Mouse (Mus musculus): ENCODE data around the gene Rtbdn.

Rtbdn gene

DNA sequence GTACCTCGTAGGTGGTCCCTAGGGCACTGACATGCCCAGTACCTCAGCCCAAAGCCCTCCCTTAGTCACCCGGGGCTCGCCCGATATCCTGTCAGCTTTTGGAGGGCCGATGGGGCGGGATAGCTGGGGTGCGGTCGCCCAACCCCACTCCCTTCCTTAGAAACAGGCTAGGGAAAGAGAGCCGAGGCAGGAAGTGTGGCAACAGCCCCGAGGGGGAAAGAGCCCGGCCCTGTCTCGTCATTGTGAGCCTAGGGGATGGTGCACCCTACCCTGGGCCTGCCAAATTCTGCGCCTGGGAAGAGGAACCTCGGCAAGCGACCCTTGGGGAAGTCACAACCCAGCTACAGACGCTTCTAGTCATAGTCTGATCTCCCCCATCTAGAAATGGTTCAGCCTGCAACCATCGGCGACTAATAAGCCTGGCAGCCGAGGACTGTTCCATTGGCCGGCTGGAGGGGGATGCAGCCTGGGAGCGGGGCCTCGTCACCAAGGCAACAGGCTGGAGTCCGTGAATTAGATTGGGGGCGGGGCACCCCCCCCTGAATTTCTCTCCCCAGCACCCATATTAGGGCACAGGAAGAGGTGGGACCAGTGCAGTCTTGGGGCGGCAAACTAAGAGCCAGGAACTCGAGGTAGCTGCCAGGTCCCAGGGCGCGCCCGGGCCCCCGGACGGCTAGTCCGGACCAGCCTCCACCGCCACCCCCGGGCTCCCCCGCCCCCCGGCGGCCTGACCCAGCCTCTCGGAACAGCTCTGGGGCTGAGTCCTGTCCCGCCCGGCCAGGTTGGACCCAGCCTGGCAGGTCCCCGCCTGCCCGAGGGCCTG is 33.0 kb downstream of the Rtbdn start:
- DNase-seq (ENCODE audit: low spot score): peak; percentile 90

GRCm38 (mm10) chr8:84980622-84981358 is 34.0 kb downstream of the Rtbdn start:
- peak; percentile 81 for DNase-seq (ENCODE audit: low spot score)

DNA sequence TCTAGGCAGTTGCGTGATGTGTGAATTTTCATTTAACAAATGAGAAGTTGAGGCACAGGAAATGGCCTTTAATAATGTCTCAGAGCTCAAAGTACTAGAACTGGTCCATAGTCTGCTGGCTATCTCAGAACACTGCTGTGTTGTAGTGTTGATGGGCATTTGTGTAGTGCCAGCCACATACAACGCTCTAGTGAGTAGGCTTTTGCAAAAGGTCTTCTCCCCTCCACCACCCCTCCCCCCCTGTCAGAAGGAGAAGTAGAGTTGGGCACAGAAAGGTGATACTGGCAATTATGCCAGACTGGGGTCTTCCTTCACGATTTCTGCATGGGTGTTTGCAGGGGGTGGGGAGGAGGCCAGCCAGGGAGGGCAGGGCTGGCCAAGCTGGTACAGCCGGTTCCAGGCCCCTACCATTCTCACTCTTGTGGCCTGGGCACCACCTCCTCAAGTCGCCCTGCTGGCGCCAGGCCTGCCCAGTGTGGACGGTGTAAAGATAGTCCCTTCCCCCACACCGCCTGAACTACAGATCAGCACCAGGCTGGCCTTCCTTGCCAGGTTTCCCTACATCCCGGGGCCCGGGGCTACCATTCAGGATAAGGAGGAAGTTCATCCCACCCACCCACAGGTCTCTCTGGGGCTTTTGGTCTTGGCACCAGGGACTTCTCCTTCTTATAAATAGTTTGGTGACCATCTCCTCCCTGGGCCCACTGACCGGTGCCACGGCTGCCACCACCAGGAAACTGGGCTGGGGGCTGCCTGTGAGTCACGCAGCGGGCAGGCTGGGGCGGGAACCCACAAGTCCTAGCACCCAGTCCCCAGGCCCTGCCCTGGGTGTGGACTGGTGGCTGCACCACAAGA is 35.1 kb downstream of the Rtbdn start:
- DNase-seq (ENCODE audit: low spot score): no peak

DNA sequence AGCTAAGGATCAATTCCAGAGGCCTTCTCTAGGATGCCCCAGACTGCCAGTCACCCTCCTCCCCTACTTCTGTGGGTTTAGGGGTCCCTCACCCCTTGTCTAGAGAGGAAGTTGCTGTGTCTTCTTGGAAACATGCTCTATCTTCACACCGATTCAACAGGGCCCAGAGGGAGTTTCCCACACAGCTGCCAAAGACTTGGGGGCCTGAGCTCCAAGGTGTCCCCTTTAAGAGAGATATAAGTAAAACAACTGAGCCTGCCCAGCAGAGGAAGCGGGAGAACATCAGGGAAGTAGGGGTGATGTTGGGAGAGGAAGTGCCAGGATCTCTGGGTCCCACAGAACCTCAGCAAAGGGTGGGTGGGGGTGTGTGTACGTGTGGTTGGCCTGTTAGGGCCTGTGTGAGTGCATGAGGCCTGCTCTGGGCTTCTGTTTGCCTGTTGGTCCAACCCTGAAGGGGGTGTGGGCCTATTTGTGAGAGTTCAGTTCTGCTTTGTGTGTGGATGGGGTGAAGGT is 35.8 kb downstream of the Rtbdn start:
- no peak for DNase-seq (ENCODE audit: low spot score)

- no peak for DNase-seq (ENCODE audit: low spot score)
These were observed 37.7 kb downstream of the Rtbdn start for GRCm38 (mm10) chr8:84984294-84985048.

DNA sequence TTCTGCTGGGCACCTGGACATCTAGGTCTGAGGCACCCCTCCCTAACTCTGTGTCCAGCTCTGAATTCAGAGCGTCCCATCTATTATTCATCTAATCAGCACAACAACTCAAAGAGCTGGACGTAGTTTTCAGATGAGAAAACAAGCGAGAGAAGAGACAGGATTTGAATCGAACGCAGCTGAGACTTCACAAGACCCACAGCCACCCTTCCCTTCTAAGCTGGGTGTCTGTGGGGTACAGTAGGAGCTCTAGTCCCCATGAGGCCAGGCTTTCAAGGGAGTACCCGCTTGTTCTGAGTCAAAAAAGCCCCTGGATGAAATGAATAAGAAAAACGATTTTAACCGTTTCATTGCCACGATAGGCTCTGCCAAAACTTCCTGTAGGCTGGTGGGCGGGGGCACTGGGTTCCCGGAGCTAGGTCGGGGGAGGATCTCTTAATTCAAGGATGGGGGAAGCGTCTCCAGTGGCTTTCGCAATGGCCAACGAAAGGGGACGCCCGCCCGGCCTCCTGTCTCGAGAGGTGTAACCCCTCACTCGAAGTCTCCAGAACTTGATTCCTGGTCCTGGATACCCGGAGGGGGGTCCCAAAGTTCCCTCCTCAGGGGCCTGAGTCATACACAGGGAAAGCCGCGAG is 38.4 kb downstream of the Rtbdn start:
- DNase-seq (ENCODE audit: low spot score): peak; percentile 60

GRCm38 (mm10) chr8:84985684-84986378 is 39.0 kb downstream of the Rtbdn start:
- DNase-seq (ENCODE audit: low spot score): peak; percentile 90

- DNase-seq (ENCODE audit: low spot score): no peak
These were observed 39.7 kb downstream of the Rtbdn start for GRCm38 (mm10) chr8:84986379-84986945.

DNA sequence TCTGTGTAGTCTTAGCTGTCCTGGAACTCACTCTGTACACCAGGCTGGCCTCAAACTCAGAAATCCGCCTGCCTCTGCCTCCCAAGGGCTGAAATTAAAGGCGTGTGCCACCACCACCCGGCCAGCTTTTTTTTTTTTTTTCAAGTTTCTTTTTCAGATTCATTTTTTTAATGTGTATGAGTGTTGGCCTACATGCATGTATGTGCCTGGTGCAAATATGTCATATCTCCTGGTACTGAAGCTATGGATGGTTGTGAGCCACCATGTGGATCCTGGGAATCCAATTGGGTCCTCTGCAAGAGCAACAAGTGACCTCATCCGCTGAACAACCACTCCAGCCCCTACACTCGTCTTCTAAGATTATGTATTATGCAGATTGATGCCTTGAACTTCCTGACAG is 40.6 kb downstream of the Rtbdn start:
- DNase-seq (ENCODE audit: low spot score): no peak

- DNase-seq (ENCODE audit: low spot score): no peak
These were observed 41.1 kb downstream of the Rtbdn start for GRCm38 (mm10) chr8:84987903-84988302.

DNA sequence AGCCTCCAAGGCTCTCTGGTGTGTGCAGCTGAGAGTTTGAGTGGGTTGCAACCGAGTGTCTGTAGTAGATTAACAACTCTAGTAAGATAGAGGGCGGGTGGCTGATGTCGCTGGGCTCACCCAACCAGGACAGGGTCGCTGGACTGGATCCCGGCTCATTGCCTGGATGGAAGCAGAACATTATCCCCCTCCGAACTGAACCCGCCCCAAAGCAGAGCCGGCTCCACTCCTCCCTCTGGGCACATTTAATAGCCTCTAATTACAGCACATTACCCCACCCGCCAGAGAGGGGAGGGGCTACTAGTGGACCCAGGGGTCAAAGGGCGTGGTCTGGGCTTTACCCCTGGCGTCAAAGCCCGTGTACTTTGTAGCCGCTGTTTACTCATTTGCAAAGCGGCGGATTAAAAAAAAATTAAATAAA is 42.5 kb downstream of the Rtbdn start:
- peak; percentile 75 for DNase-seq (ENCODE audit: low spot score)

GRCm38 (mm10) chr8:84989810-84990209 is 43.0 kb downstream of the Rtbdn start:
- peak; percentile 96 for DNase-seq (ENCODE audit: low spot score)

- peak; percentile 99 for DNase-seq (ENCODE audit: low spot score)
These were observed 43.6 kb downstream of the Rtbdn start, which contains the start of gene Hook2 for GRCm38 (mm10) chr8:84990349-84990748. TSS of gene Hook2 (plus strand) at chr8:84990603.

- DNase-seq (ENCODE audit: low spot score): no peak
These were observed 44.0 kb downstream of the Rtbdn start for GRCm38 (mm10) chr8:84990836-84991235.

DNA sequence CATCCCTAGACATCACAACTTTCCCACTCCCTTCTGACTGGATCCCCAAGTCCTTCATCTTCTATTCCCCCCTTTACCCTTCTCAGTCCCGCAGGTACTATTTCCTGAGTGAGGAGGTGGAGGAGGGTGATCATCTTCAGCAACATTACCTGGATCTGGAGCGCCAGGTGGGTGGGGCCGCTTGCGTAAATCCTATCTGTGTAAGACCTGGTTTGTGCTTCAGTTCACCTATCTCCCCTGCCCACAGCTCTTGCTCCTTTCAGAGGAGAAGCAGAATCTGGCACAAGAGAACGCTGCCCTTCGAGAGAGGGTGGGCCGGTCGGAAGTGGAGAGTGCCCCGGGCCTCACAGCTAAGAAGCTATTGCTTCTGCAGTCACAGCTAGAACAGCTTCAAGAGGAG is 47.6 kb downstream of the Rtbdn start:
- DNase-seq (ENCODE audit: low spot score): no peak

- no peak for DNase-seq (ENCODE audit: low spot score)
These were observed 48.9 kb downstream of the Rtbdn start for GRCm38 (mm10) chr8:84995680-84996079.

DNA sequence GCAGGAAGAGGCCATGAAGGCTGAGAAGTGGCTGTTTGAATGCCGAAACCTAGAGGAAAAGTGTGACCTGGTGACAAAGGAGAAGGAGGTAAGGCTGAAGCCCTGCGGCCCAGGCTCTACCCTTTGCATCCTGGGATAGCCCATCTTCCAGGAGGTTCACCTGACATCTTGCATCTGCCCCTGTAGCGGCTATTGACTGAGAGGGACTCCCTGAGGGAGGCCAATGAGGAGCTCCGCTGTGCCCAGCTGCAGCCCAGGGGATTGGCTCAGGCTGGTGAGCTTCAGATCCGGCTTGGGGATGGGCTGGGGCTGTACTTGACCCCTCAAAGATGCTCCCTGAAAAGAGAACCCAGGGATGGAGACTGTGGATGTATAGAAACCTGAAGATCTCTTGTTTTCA is 50.2 kb downstream of the Rtbdn start:
- no peak for DNase-seq (ENCODE audit: low spot score)

GRCm38 (mm10) chr8:84997649-84998295 is 51.0 kb downstream of the Rtbdn start:
- DNase-seq (ENCODE audit: low spot score): peak; percentile 94

All from testis, postnatal 10 days (tissue).